8 mouse cellular contexts compared by ENCODE assay signal in the genomic region with DNA sequence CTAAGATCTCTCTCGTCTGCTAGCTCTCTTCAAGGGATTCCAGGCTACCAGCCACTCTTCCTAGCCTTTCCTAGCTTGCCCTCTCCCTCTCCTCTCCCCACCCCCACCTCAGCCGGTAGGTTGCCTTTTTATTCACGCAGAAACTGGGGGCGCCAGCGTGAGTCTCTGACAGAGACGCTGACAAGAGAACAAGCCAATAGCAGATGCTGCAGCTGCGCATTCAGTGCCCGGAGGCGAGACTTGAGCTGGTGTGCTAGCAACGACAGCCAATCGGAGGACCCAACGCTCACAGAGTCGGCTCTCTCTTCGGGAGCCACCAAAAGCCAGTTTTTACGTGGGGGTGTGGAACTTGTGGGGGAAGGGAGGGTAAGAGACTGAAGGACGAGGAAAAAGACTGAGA. TPM values are rescaled to one million over a fixed set of nuclear protein-coding genes. Genes with fewer than 3 reads are reported as not detected.
DNase-seq lines count a peak whose midpoint lies in the region; ATAC-seq and TF ChIP-seq lines count a peak whose summit lies in the region.

No protein-coding gene starts in this region.

- H3K9me3 ChIP-seq in forebrain, postnatal 0 days (ENCODE audit: low read length): no peaks in the 10 kb centered on the region
- no peaks in the 10 kb centered on the region for H3K9me3 ChIP-seq in lung, embryonic 16.5 days (ENCODE audit: control insufficient read depth, low read length)

- no peaks in the 10 kb centered on the region for H3K4me1 ChIP-seq in forebrain, postnatal 0 days (ENCODE audit: insufficient read depth)
- no peaks in the 10 kb centered on the region for H3K4me1 ChIP-seq in lung, embryonic 16.5 days (replicated peaks; ENCODE audit: control insufficient read depth, insufficient read depth, low read length)

- peak; percentile 100 for ATAC-seq in forebrain, postnatal 0 days
- peak; percentile 99 to 100 for ATAC-seq in hematopoietic stem cell, adult 5-6 weeks (replicated peaks in 1 of 2; ENCODE audit: insufficient read depth in 1 of 2, low FRiP score in 2 of 2, low TSS enrichment in 1 of 2, low read depth in 1 of 2, poor library complexity in 2 of 2, severe bottlenecking in 2 of 2)
- ATAC-seq in lung, embryonic 16.5 days (ENCODE audit: low read depth): peak; percentile 100

- H3K4me3 ChIP-seq in forebrain, postnatal 0 days (ENCODE audit: low read depth, low read length): peak overlapping the region; percentile 47
- H3K4me3 ChIP-seq in lung, embryonic 16.5 days (ENCODE audit: low read length): peak overlapping the region; percentile 60

- H3K4me2 ChIP-seq in forebrain, postnatal 0 days (ENCODE audit: low read depth): peak overlapping the region; percentile 61
- peak overlapping the region; percentile 68 for H3K4me2 ChIP-seq in lung, embryonic 16.5 days (ENCODE audit: low read depth, low read length)

- peak; percentile 27; the same call in 1 of the 2 replicates for TF ChIP-seq CTCF in forebrain, postnatal 0 days (IDR thresholded peaks at IDR 0.05; ENCODE audit: low read depth)

- H3K9ac ChIP-seq in forebrain, postnatal 0 days: peak overlapping the region; percentile 57
- H3K9ac ChIP-seq in lung, embryonic 16.5 days (ENCODE audit: low read length): peak overlapping the region; percentile 69

- H3K27ac ChIP-seq in forebrain, postnatal 0 days (ENCODE audit: low read depth, low read length): peak overlapping the region; percentile 87
- peak overlapping the region; percentile 80 for H3K27ac ChIP-seq in lung, embryonic 16.5 days (ENCODE audit: low read length)

- H3K27me3 ChIP-seq in forebrain, postnatal 0 days (ENCODE audit: insufficient read depth, low read length): no peaks in the 10 kb centered on the region
- no peaks in the 10 kb centered on the region for H3K27me3 ChIP-seq in lung, embryonic 16.5 days (ENCODE audit: control insufficient read depth, insufficient read depth, low read depth, low read length)

- DNase-seq in ES-CJ7 (ENCODE audit: low read depth, low spot score): peak; percentile 95
- DNase-seq in cerebellum, adult 11 months: peak; percentile 79
- peak; percentile 95 for DNase-seq in forebrain, postnatal 0 days
- peak; percentile 66 for DNase-seq in layer of hippocampus, adult 9-10 months (ENCODE audit: low spot score)
- DNase-seq in ovary, postnatal 10 days (ENCODE audit: low spot score): peak; percentile 20
- DNase-seq in thymus, postnatal 10 days (ENCODE audit: low spot score in 2 of 2): peak; percentile 71 to 75

- H3K36me3 ChIP-seq in forebrain, postnatal 0 days (ENCODE audit: insufficient read depth): no peaks in the 10 kb centered on the region
- no peaks in the 10 kb centered on the region for H3K36me3 ChIP-seq in lung, embryonic 16.5 days (ENCODE audit: control insufficient read depth, insufficient read depth, low read length)

- WGBS in forebrain, postnatal 0 days: 20% methylated on average over 16 of the region's 16 CpGs
- WGBS in lung, embryonic 16.5 days: 17% methylated on average over 16 of the region's 16 CpGs

RNA-seq across cellular contexts. Expression of a gene that starts 30.3 kb away (rescaled TPM):
- total RNA-seq in forebrain, postnatal 0 days (2014; rRNA removed): 66.4 and 71.1 TPM in 2 replicates
- 28.3 and 30.5 TPM in 2 replicates for polyA plus RNA-seq in forebrain, postnatal 0 days (2015; fragmentation: Nextera tagmentation; extraction: Ambion mirVana)
- total RNA-seq in hematopoietic stem cell, adult 5-6 weeks (2017): 5.3 and 6.9 TPM in 2 replicates
- 11.7 and 13.7 TPM in 2 replicates for polyA plus RNA-seq in lung, embryonic 16.5 days (2015; fragmentation: Nextera tagmentation; extraction: Ambion mirVana)

Comparison
In these comparisons a context has a peak if more than half of its experiments do, and no peak if none do; other contexts are left out.
1. Peak in every context shown above with its lines: DNase-seq, ATAC-seq, H3K4me3 ChIP-seq and H3K27ac ChIP-seq.
2. DNase-seq: peak in every context shown above with its lines; median percentile 95 in ES-CJ7; 95 in forebrain, postnatal 0 days; 79 in cerebellum, adult 11 months; 73 in thymus, postnatal 10 days; 66 in layer of hippocampus, adult 9-10 months; 20 in ovary, postnatal 10 days.